Mouse (Mus musculus) liver, adult 2 months (tissue): ENCODE measurements at regions not wholly inside any gene's neighbourhood (a gene's known extent, or its start where the extent isn't known, plus 50 kb on each side); places are given as distances from the start of the nearest gene placed in this dataset.

Experiments used
- CTCF ChIP-seq: fragments of 200-500 bp; IDR thresholded peaks from 2 replicates; pipeline ENCODE4 v1.5.1; 2011; ENCODE audit warnings: low read depth, low read length, control low read depth
- POLR2A ChIP-seq: fragments of 200-500 bp; IDR thresholded peaks from 2 replicates; pipeline ENCODE4 v1.6.1; 2011; ENCODE audit warnings: low read length, control low read depth; ENCODE audit not compliant: insufficient read depth; ENCODE audit errors: extremely low read depth

GRCm38 (mm10) chr5:106276186-106276585 is 181.8 kb downstream of the Barhl2 start:
- TF ChIP-seq CTCF (no peak), POLR2A (no peak)
